Mouse (Mus musculus): ENCODE results near the gene Lig1. TPM values are rescaled to one million over a fixed set of nuclear protein-coding genes. Genes with fewer than 3 reads are reported as not detected.
A peak's percentile ranks its signal among the peaks of the same experiment; 100 is the strongest.
"Not testable (repeated sequence)": the region's sequence is repeated elsewhere in the genome, so short reads cannot be mapped to it uniquely, and the experiment has no call there.

Gene Lig1
- 1 to 10 TPM; 5.0 to 6.4 TPM for total RNA-seq (2021)

- DNase-seq (ENCODE audit: extremely low spot score in 1 of 2, low spot score in 1 of 2) = no peak
Observed at GRCm38 (mm10) chr7:13277081-13277480, at the start of gene Lig1. Lig1 (plus strand) TSS chr7:13277283.

- DNase-seq (ENCODE audit: extremely low spot score in 1 of 2, low spot score in 1 of 2) = no peak
Observed at GRCm38 (mm10) chr7:13260746-13261700, 16.1 kb upstream of the Lig1 start.

GRCm38 (mm10) chr7:13263851-13264250, 13.2 kb upstream of the Lig1 start:
- DNase-seq (ENCODE audit: extremely low spot score in 1 of 2, low spot score in 1 of 2) = no peak

GRCm38 (mm10) chr7:13264396-13264795, 12.7 kb upstream of the Lig1 start:
- no peak for DNase-seq (ENCODE audit: extremely low spot score in 1 of 2, low spot score in 1 of 2)

GRCm38 (mm10) chr7:13268749-13269260, 8.3 kb upstream of the Lig1 start:
- no peak for DNase-seq (ENCODE audit: extremely low spot score in 1 of 2, low spot score in 1 of 2)

- no peak for DNase-seq (ENCODE audit: extremely low spot score in 1 of 2, low spot score in 1 of 2)
Observed at GRCm38 (mm10) chr7:13269394-13269793, 7.7 kb upstream of the Lig1 start.

- no peak for DNase-seq (ENCODE audit: extremely low spot score in 1 of 2, low spot score in 1 of 2)
Observed at GRCm38 (mm10) chr7:13271704-13272103, 5.4 kb upstream of the Lig1 start.

- no peak for DNase-seq (ENCODE audit: extremely low spot score in 1 of 2, low spot score in 1 of 2)
Observed at GRCm38 (mm10) chr7:13277833-13278232, 750 bp downstream of the Lig1 start.

GRCm38 (mm10) chr7:13278308-13278891, 1.3 kb downstream of the Lig1 start, which contains the start of gene Zswim9:
Zswim9 (minus strand) TSS chr7:13278721.
- DNase-seq (ENCODE audit: extremely low spot score in 1 of 2, low spot score in 1 of 2) = peak; percentile 78 to 92

- DNase-seq (ENCODE audit: extremely low spot score in 1 of 2, low spot score in 1 of 2) = not testable (repeated sequence)
Observed at GRCm38 (mm10) chr7:13278957-13279356, 1.9 kb downstream of the Lig1 start.

- no peak for DNase-seq (ENCODE audit: extremely low spot score in 1 of 2, low spot score in 1 of 2)
Observed at GRCm38 (mm10) chr7:13288621-13289020, 11.5 kb downstream of the Lig1 start.

- DNase-seq (ENCODE audit: extremely low spot score in 1 of 2, low spot score in 1 of 2) = no peak
Observed at GRCm38 (mm10) chr7:13290041-13290675, 13.1 kb downstream of the Lig1 start.

- no peak for DNase-seq (ENCODE audit: extremely low spot score in 1 of 2, low spot score in 1 of 2)
Observed at GRCm38 (mm10) chr7:13291370-13291769, 14.3 kb downstream of the Lig1 start.

GRCm38 (mm10) chr7:13293878-13294855, 17.1 kb downstream of the Lig1 start:
- DNase-seq (ENCODE audit: extremely low spot score in 1 of 2, low spot score in 1 of 2) = no peak

- DNase-seq (ENCODE audit: extremely low spot score in 1 of 2, low spot score in 1 of 2) = no peak
Observed at GRCm38 (mm10) chr7:13295256-13295655, 18.2 kb downstream of the Lig1 start.

- no peak for DNase-seq (ENCODE audit: extremely low spot score in 1 of 2, low spot score in 1 of 2)
Observed at GRCm38 (mm10) chr7:13297636-13298035, 20.6 kb downstream of the Lig1 start.

GRCm38 (mm10) chr7:13298821-13299220, 21.7 kb downstream of the Lig1 start:
- DNase-seq (ENCODE audit: extremely low spot score in 1 of 2, low spot score in 1 of 2) = no peak

- no peak for DNase-seq (ENCODE audit: extremely low spot score in 1 of 2, low spot score in 1 of 2)
Observed at GRCm38 (mm10) chr7:13301643-13302042, 24.6 kb downstream of the Lig1 start.

GRCm38 (mm10) chr7:13302780-13303179, 25.7 kb downstream of the Lig1 start:
- DNase-seq (ENCODE audit: extremely low spot score in 1 of 2, low spot score in 1 of 2) = no peak

- no peak for DNase-seq (ENCODE audit: extremely low spot score in 1 of 2, low spot score in 1 of 2)
Observed at GRCm38 (mm10) chr7:13303372-13303771, 26.3 kb downstream of the Lig1 start.

Data from layer of hippocampus, postnatal 25 days (tissue).